ENCODE assay signal across 9 mouse cellular contexts in genomic region chr7:89499516-89500307, GRCm38 (mm10). TPM values are rescaled to one million over a fixed set of nuclear protein-coding genes. Genes with fewer than 3 reads are reported as not detected.
DNase-seq lines count a peak whose midpoint lies in the region; ATAC-seq lines count a peak whose summit lies in the region.
"Had no signal": no experiment of that assay in that cellular context is flagged by ENCODE, and none has a peak within 500 bp of the region (broad histone marks: within the 10 kb centered on the region; RNA-seq: fewer than 3 reads in every experiment).

No protein-coding gene starts in this region.

- H3K4me2 ChIP-seq in intestine, embryonic 16.5 days (ENCODE audit: low read depth, low read length) = peak overlapping the region; percentile 51

- intact Hi-C loops in gastrocnemius, postnatal 36 days (cut with DNase I) = loop anchor here (1.0 kb wide), 1 partner anchor 343 kb away; no protein-coding TSS in a partner anchor
- intact Hi-C loops in left cerebral cortex, postnatal 25 days (cut with DNase I) = loop anchor here (1.0 to 5.0 kb wide), 4 partner anchors 12 to 408 kb away; no protein-coding TSS in a partner anchor

- H3K36me3 ChIP-seq in intestine, embryonic 16.5 days (ENCODE audit: control insufficient read depth, insufficient read depth, low read length) = 0 out of 2 replicates have a peak, but pooled peaks cover 3% of the 10 kb centered on the region
- H3K36me3 ChIP-seq: G1E had no signal

- H3K4me3 ChIP-seq in intestine, embryonic 16.5 days (ENCODE audit: low read length) = peak overlapping the region; percentile 26; the same call in 1 of the 2 replicates

- H3K9ac ChIP-seq in intestine, embryonic 16.5 days (ENCODE audit: low read depth, low read length) = 0 out of 2 replicates have a peak overlapping the region, but pooled peaks have one; percentile 17

- no peaks in the 10 kb centered on the region for H3K27me3 ChIP-seq in intestine, embryonic 16.5 days (replicated peaks; ENCODE audit: control insufficient read depth, insufficient read depth, low read length)

- peak overlapping the region; percentile 36 for H3K27ac ChIP-seq in intestine, embryonic 16.5 days (ENCODE audit: low read length)

- WGBS in intestine, embryonic 16.5 days = 24% methylated on average over 17 of the region's 17 CpGs

- H3K9me3 ChIP-seq in intestine, embryonic 16.5 days (ENCODE audit: control insufficient read depth, low read length) = no peaks in the 10 kb centered on the region
- H3K9me3 ChIP-seq: G1E had no signal

- DNase-seq in spleen, postnatal 36 days (ENCODE audit: low spot score in 2 of 2) = peak; percentile 7 to 27
- no peak for DNase-seq in spleen, postnatal 4 days (ENCODE audit: low spot score in 2 of 2)
- peak; percentile 84 for DNase-seq in embryo, embryonic 10 days (ENCODE audit: low spot score)
- peak; percentile 32 to 39 for DNase-seq in gastrocnemius, postnatal 36 days
- DNase-seq in left cerebral cortex, postnatal 25 days (ENCODE audit: low spot score in 2 of 2) = peak; percentile 64 to 94
- DNase-seq in right cerebral cortex, postnatal 4 days = peak; percentile 65

- peak; percentile 80 for ATAC-seq in intestine, embryonic 16.5 days
- ATAC-seq in megakaryocyte-erythroid progenitor cell, adult 5-6 weeks (replicated peaks; ENCODE audit: low FRiP score, low TSS enrichment, poor library complexity, severe bottlenecking) = 0 out of 2 replicates have a peak, but pooled peaks have one; percentile 61

- H3K4me1 ChIP-seq in intestine, embryonic 16.5 days (ENCODE audit: control insufficient read depth, insufficient read depth, low read length) = no peaks in the 10 kb centered on the region

RNA-seq across cellular contexts. Expression of gene Prss23, which starts 27.3 kb away (rescaled TPM):
- 10 to 100 TPM; 45.7 to 60.5 TPM for total RNA-seq in gastrocnemius, postnatal 36 days (2021)
- polyA plus RNA-seq in intestine, embryonic 16.5 days (2015; fragmentation: Nextera tagmentation; extraction: Ambion mirVana) = 84.9 and 86.9 TPM in 2 replicates
- total RNA-seq in left cerebral cortex, postnatal 25 days (2021) = 10 to 100 TPM; 18.2 to 19.0 TPM
- total RNA-seq in megakaryocyte-erythroid progenitor cell, adult 5-6 weeks (2014; fragmentation: Nextera tagmentation) = not detected in 2 replicates
- total RNA-seq in megakaryocyte-erythroid progenitor cell, adult 5-6 weeks (2017) = not detected in 2 replicates
- polyA plus RNA-seq: G1E had no signal

Comparison
In these comparisons a context has a peak if more than half of its experiments do, and no peak if none do; other contexts are left out.
1. DNase-seq: peak in spleen, postnatal 36 days (2 of 2), embryo, embryonic 10 days (single experiment), gastrocnemius, postnatal 36 days (2 of 2), left cerebral cortex, postnatal 25 days (2 of 2) and right cerebral cortex, postnatal 4 days (single experiment); none in spleen, postnatal 4 days (0 of 2).
2. RNA of gene Prss23, which starts 27.3 kb away (total RNA-seq): 45.7 to 60.5 TPM in gastrocnemius, postnatal 36 days and 18.2 to 19.0 TPM in left cerebral cortex, postnatal 25 days; not detected in megakaryocyte-erythroid progenitor cell, adult 5-6 weeks; every median in the first group is over 10 times any median in the second.